Mouse (Mus musculus): ENCODE data around the gene Tceal1. TPM values are rescaled to one million over a fixed set of nuclear protein-coding genes. Genes with fewer than 3 reads are reported as not detected.
"Not testable (repeated sequence)": the region's sequence is repeated elsewhere in the genome, so short reads cannot be mapped to it uniquely, and the experiment has no call there.

Tceal1 gene
- 1 to 10 TPM; 1.8 to 3.0 TPM for total RNA-seq (2021)
- long read RNA-seq, experiment 1, partial matches to known transcripts, result 0 of 4 reads
- long read RNA-seq, experiment 1, other reads (novel, unspliced or antisense), result 0 of 4 reads
- long read RNA-seq, experiment 2, transcript Tceal1-201 (2 exons, 2,803 nt), result major isoform, 9 of 10 reads
- long read RNA-seq, experiment 2, partial matches to known transcripts, result 0 of 10 reads
- long read RNA-seq, experiment 2, other reads (novel, unspliced or antisense), result 1 of 10 reads

GRCm38 (mm10) chrX:136707446-136708167 lies at the start of gene Tceal1:
Gene Tceal1 (plus strand): TSS chrX:136707982.
- Histone ChIP-seq H3K27ac (peak within 1 kb of the TSS; percentile 71), H3K4me3 (peak within 1 kb of the TSS; percentile 81)
- intact Hi-C loops (cut with DNase I), result no loop called here
- DNase-seq, result peak; percentile 77
- no peak for TF ChIP-seq CTCF (IDR thresholded peaks at IDR 0.05)

- intact Hi-C loops (cut with DNase I), result no loop called here
- no peak for DNase-seq
- H3K4me3 ChIP-seq, result peak overlapping the region; percentile 65
- no peak for TF ChIP-seq CTCF (IDR thresholded peaks at IDR 0.05)
- H3K27ac ChIP-seq, result no peak overlapping the region
These were observed 41.5 kb upstream of the Tceal1 start for GRCm38 (mm10) chrX:136666281-136666706.

- peak overlapping the region; percentile 65 for H3K4me3 ChIP-seq
- DNase-seq; H3K27ac ChIP-seq; intact Hi-C loops (cut with DNase I): not testable (repeated sequence)
These were observed 40.9 kb upstream of the Tceal1 start for GRCm38 (mm10) chrX:136666762-136667464.

GRCm38 (mm10) chrX:136668794-136669193 lies 39.0 kb upstream of the Tceal1 start:
- no peak overlapping the region for H3K27ac ChIP-seq
- no peak for TF ChIP-seq CTCF (IDR thresholded peaks at IDR 0.05)
- no peak overlapping the region for H3K4me3 ChIP-seq
- intact Hi-C loops (cut with DNase I), result no loop called here
- no peak for DNase-seq

GRCm38 (mm10) chrX:136680989-136681388 lies 26.8 kb upstream of the Tceal1 start:
- DNase-seq, result no peak
- no peak overlapping the region for H3K4me3 ChIP-seq
- intact Hi-C loops (cut with DNase I), result no loop called here
- no peak for TF ChIP-seq CTCF (IDR thresholded peaks at IDR 0.05)
- H3K27ac ChIP-seq, result no peak overlapping the region

- DNase-seq; H3K27ac ChIP-seq; H3K4me3 ChIP-seq; intact Hi-C loops (cut with DNase I): not testable (repeated sequence)
These were observed 16.0 kb upstream of the Tceal1 start for GRCm38 (mm10) chrX:136691606-136692293.

GRCm38 (mm10) chrX:136692294-136692675 lies 15.5 kb upstream of the Tceal1 start:
- no peak overlapping the region for H3K27ac ChIP-seq
- DNase-seq, result no peak
- intact Hi-C loops (cut with DNase I), result no loop called here
- no peak overlapping the region for H3K4me3 ChIP-seq
- no peak for TF ChIP-seq CTCF (IDR thresholded peaks at IDR 0.05)

- H3K27ac ChIP-seq, result no peak overlapping the region
- no peak for TF ChIP-seq CTCF (IDR thresholded peaks at IDR 0.05)
- intact Hi-C loops (cut with DNase I), result no loop called here
These were observed 14.6 kb upstream of the Tceal1 start for GRCm38 (mm10) chrX:136693196-136693595.

GRCm38 (mm10) chrX:136708168-136708681 lies 443 bp downstream of the Tceal1 start:
- peak overlapping the region; percentile 71 for H3K27ac ChIP-seq
- peak; percentile 20 for DNase-seq
- H3K4me3 ChIP-seq, result peak overlapping the region; percentile 81
- TF ChIP-seq CTCF (IDR thresholded peaks at IDR 0.05), result no peak
- intact Hi-C loops (cut with DNase I), result no loop called here

More at GRCm38 (mm10) chrX:136693196-136693595, 14.6 kb upstream of the Tceal1 start:
- no peak overlapping the region for H3K4me3 ChIP-seq
- no peak for DNase-seq

- H3K4me3 ChIP-seq, result peak overlapping the region; percentile 81
- TF ChIP-seq CTCF (IDR thresholded peaks at IDR 0.05), result no peak
- no peak for DNase-seq
- peak overlapping the region; percentile 71; the same call in 1 of the 2 replicates for H3K27ac ChIP-seq
- intact Hi-C loops (cut with DNase I), result no loop called here
These were observed 1.0 kb downstream of the Tceal1 start for GRCm38 (mm10) chrX:136708782-136709181.

- H3K27ac ChIP-seq; H3K4me3 ChIP-seq; DNase-seq; intact Hi-C loops (cut with DNase I): not testable (repeated sequence)
These were observed 7.1 kb downstream of the Tceal1 start for GRCm38 (mm10) chrX:136714742-136715474.

- intact Hi-C loops (cut with DNase I), result no loop called here
- Histone ChIP-seq H3K27ac (no peak overlapping the region), H3K4me3 (no peak overlapping the region)
- TF ChIP-seq CTCF (IDR thresholded peaks at IDR 0.05), result no peak
- DNase-seq, result no peak
These were observed 24.2 kb downstream of the Tceal1 start for GRCm38 (mm10) chrX:136732016-136732415.
